Mouse (Mus musculus) telencephalon, adult 2 months (tissue): ENCODE results near the gene Bud23.
A peak's percentile ranks its signal among the peaks of the same experiment; 100 is the strongest.

ENCODE experiments used
- DNase-seq: peaks from one replicate; pipeline ENCODE4 v3.0.0-alpha.2; 2011; ENCODE audit warnings: low read depth, low spot score

Bud23 gene

GRCm38 (mm10) chr5:135023344-135024173 is 41.2 kb downstream of the Bud23 start, which contains the start of gene Stx1a:
TSS of gene Stx1a (plus strand) at chr5:135023482.
- DNase-seq = no peak

GRCm38 (mm10) chr5:135021814-135022213 is 42.9 kb downstream of the Bud23 start:
- no peak for DNase-seq

- no peak for DNase-seq
Observed at GRCm38 (mm10) chr5:135016224-135016759, 48.5 kb downstream of the Bud23 start.

GRCm38 (mm10) chr5:135015497-135015896 is 49.3 kb downstream of the Bud23 start:
- no peak for DNase-seq

GRCm38 (mm10) chr5:135012671-135013441 is 51.9 kb downstream of the Bud23 start:
- DNase-seq = no peak

GRCm38 (mm10) chr5:135011809-135012613 is 52.7 kb downstream of the Bud23 start:
- no peak for DNase-seq

- DNase-seq = no peak
Observed at GRCm38 (mm10) chr5:135010841-135011743, 53.7 kb downstream of the Bud23 start.

- no peak for DNase-seq
Observed at GRCm38 (mm10) chr5:135010320-135010709, 54.4 kb downstream of the Bud23 start.

- DNase-seq = peak; percentile 87
Observed at GRCm38 (mm10) chr5:135009590-135010319, 55.0 kb downstream of the Bud23 start.

GRCm38 (mm10) chr5:135008671-135009589 is 55.8 kb downstream of the Bud23 start, which contains the start of gene Abhd11:
TSS of gene Abhd11 (plus strand) at chr5:135009152.
- DNase-seq = peak; percentile 100

GRCm38 (mm10) chr5:135007802-135008571 is 56.8 kb downstream of the Bud23 start:
- no peak for DNase-seq
